Comparison of ENCODE assay signal across 8 mouse cellular contexts in genomic region chr11:30024261-30025071, GRCm38 (mm10). TPM values are rescaled to one million over a fixed set of nuclear protein-coding genes. Genes with fewer than 3 reads are reported as not detected.
DNase-seq lines count a peak whose midpoint lies in the region; ATAC-seq and TF ChIP-seq lines count a peak whose summit lies in the region.

No protein-coding gene starts in this region.

- H3K9me3 ChIP-seq in hindbrain, embryonic 16.5 days (ENCODE audit: control insufficient read depth, low read length): no peaks in the 10 kb centered on the region

- ATAC-seq in hindbrain, embryonic 16.5 days: peak; percentile 8
- ATAC-seq in inflammation-experienced regulatory T-cells, adult 6 months: no peak

- H3K27me3 ChIP-seq in hindbrain, embryonic 16.5 days (replicated peaks; ENCODE audit: control insufficient read depth, insufficient read depth, low read length): no peaks in the 10 kb centered on the region

- peaks cover 6% of the 10 kb centered on the region for H3K4me1 ChIP-seq in hindbrain, embryonic 16.5 days (ENCODE audit: control insufficient read depth, insufficient read depth, low read depth, low read length)

- 1% methylated on average over 57 of the region's 57 CpGs for WGBS in hindbrain, embryonic 16.5 days

- peak overlapping the region; percentile 91 for H3K4me3 ChIP-seq in gastrocnemius, adult 2 months
- H3K4me3 ChIP-seq in hindbrain, embryonic 16.5 days (ENCODE audit: low read length): peak overlapping the region; percentile 72

- no peaks in the 10 kb centered on the region for H3K36me3 ChIP-seq in hindbrain, embryonic 16.5 days (ENCODE audit: control insufficient read depth, insufficient read depth, low read length)

- intact Hi-C loops in gastrocnemius, adult 2 months (cut with DNase I): loop anchor here (10.0 kb wide), 2 partner anchors 310 to 480 kb away; partner anchors contain the start of genes Clhc1 and Rps27a

- peak overlapping the region; percentile 98 for H3K4me2 ChIP-seq in hindbrain, embryonic 16.5 days (ENCODE audit: low read length)

- no peak for TF ChIP-seq CTCF in gastrocnemius, adult 2 months (IDR thresholded peaks at IDR 0.05)

- DNase-seq in adrenal gland, adult 8-10 months: peak; percentile 15
- DNase-seq in cerebellum, postnatal 25 days: peak; percentile 78
- DNase-seq in gastrocnemius, adult 2 months: peak; percentile 37
- peak; percentile 39 to 44 for DNase-seq in left cerebral cortex, adult 8-10 months (ENCODE audit: low spot score in 2 of 2)
- peak; percentile 32 for DNase-seq in lung, postnatal 36 days
- DNase-seq in right cerebral cortex, postnatal 10 days (ENCODE audit: low spot score in 2 of 2): peak; percentile 65 to 66

- peak overlapping the region; percentile 85 for H3K9ac ChIP-seq in hindbrain, embryonic 16.5 days (ENCODE audit: low read depth, low read length)

- H3K27ac ChIP-seq in gastrocnemius, adult 2 months: peak overlapping the region; percentile 25; the same call in 1 of the 2 replicates
- H3K27ac ChIP-seq in hindbrain, embryonic 16.5 days (ENCODE audit: low read depth, low read length): peak overlapping the region; percentile 83

RNA-seq across cellular contexts. Expression of gene Eml6, which starts 1.4 kb away (rescaled TPM):
- 10 to 100 TPM in 1 of 4 experiments, 1 to 10 TPM in 3; 3.8 to 11.4 (median 7.0) TPM for total RNA-seq in adrenal gland, adult 8-10 months (2022)
- under 1 TPM; 0.64 to 0.67 TPM for total RNA-seq in gastrocnemius, adult 2 months (2021)
- polyA plus RNA-seq in hindbrain, embryonic 16.5 days (2015; fragmentation: Nextera tagmentation; extraction: Ambion mirVana): 6.5 and 7.1 TPM in 2 replicates
- 10 to 100 TPM; 18.4 to 20.9 (median 19.5) TPM for total RNA-seq in left cerebral cortex, adult 8-10 months (2022)
- 1 to 10 TPM in 2 of 3 experiments, under 1 TPM in 1; 0.45 to 1.7 (median 1.3) TPM for polyA plus RNA-seq in inflammation-experienced regulatory T-cells, adult 6 months (2017; shearing (Covaris generic))

Comparison
In these comparisons a context has a peak if more than half of its experiments do, and no peak if none do; other contexts are left out.
1. DNase-seq: peak in every context shown above with its lines; median percentile 78 in cerebellum, postnatal 25 days; 66 in right cerebral cortex, postnatal 10 days; 42 in left cerebral cortex, adult 8-10 months; 37 in gastrocnemius, adult 2 months; 32 in lung, postnatal 36 days; 15 in adrenal gland, adult 8-10 months.